Mouse (Mus musculus) layer of hippocampus, adult 18-20 months (tissue): ENCODE results near the gene Hfm1. TPM values are rescaled to one million over a fixed set of nuclear protein-coding genes. Genes with fewer than 3 reads are reported as not detected.

Experiments used
- DNase-seq, 2 experiments: peaks; one replicate each; pipeline ENCODE4 v3.0.0; 2022; ENCODE audit warnings: low spot score in 2 of 2
- total RNA-seq, 2 experiments: library from RNA; stranded (reverse); gene quantifications; 2 replicates each; pipeline ENCODE4 v1.2.3; 2021

The Hfm1 gene
- total RNA-seq, 2 experiments from 2014 or later, result 1.4 to 1.6 TPM

- DNase-seq, result no peak
Observed at GRCm38 (mm10) chr5:106847045-106847444, 79.1 kb downstream of the Hfm1 start.

GRCm38 (mm10) chr5:106843906-106844305 is 82.2 kb downstream of the Hfm1 start:
- no peak for DNase-seq

GRCm38 (mm10) chr5:106833025-106833424 is 93.1 kb downstream of the Hfm1 start:
- no peak for DNase-seq

GRCm38 (mm10) chr5:106831401-106831800 is 94.7 kb downstream of the Hfm1 start:
- no peak for DNase-seq

GRCm38 (mm10) chr5:106830775-106831174 is 95.3 kb downstream of the Hfm1 start:
- no peak for DNase-seq

GRCm38 (mm10) chr5:106826740-106827139 is 99.4 kb downstream of the Hfm1 start:
- no peak for DNase-seq

- no peak for DNase-seq
Observed at GRCm38 (mm10) chr5:106826044-106826443, 100.1 kb downstream of the Hfm1 start.

GRCm38 (mm10) chr5:106825301-106825853 is 100.7 kb downstream of the Hfm1 start:
- DNase-seq, result peak; percentile 22 to 44

GRCm38 (mm10) chr5:106824716-106825115 is 101.4 kb downstream of the Hfm1 start:
- no peak for DNase-seq

GRCm38 (mm10) chr5:106819630-106820029 is 106.5 kb downstream of the Hfm1 start:
- DNase-seq, result no peak

GRCm38 (mm10) chr5:106815923-106816654 is 110.0 kb downstream of the Hfm1 start:
- DNase-seq, result no peak

GRCm38 (mm10) chr5:106814611-106815010 is 111.5 kb downstream of the Hfm1 start:
- no peak for DNase-seq

- peak; percentile 33 to 34 for DNase-seq
Observed at GRCm38 (mm10) chr5:106803094-106803493, 123.0 kb downstream of the Hfm1 start.

GRCm38 (mm10) chr5:106801886-106802798 is 124.0 kb downstream of the Hfm1 start:
- peak; percentile 75 to 90 for DNase-seq

GRCm38 (mm10) chr5:106801215-106801863 is 124.8 kb downstream of the Hfm1 start:
- DNase-seq, result no peak

- DNase-seq, result no peak
Observed at GRCm38 (mm10) chr5:106797896-106798295, 128.2 kb downstream of the Hfm1 start.

- peak in 1 of 2 experiments; percentile 23 for DNase-seq
Observed at GRCm38 (mm10) chr5:106791241-106791572, 134.9 kb downstream of the Hfm1 start.

GRCm38 (mm10) chr5:106790496-106791240 is 135.5 kb downstream of the Hfm1 start:
- no peak for DNase-seq
